Mouse (Mus musculus) B cell, adult 67 days (primary cell): ENCODE measurements around the gene Pom121l2. TPM values are rescaled to one million over a fixed set of nuclear protein-coding genes. Genes with fewer than 3 reads are reported as not detected.

Experiments
- total RNA-seq, 2 experiments: library from RNA; stranded (reverse); gene quantifications; 4 replicates each; pipeline ENCODE4 v1.2.4; 2023

The Pom121l2 gene
- total RNA-seq = not detected

DNA sequence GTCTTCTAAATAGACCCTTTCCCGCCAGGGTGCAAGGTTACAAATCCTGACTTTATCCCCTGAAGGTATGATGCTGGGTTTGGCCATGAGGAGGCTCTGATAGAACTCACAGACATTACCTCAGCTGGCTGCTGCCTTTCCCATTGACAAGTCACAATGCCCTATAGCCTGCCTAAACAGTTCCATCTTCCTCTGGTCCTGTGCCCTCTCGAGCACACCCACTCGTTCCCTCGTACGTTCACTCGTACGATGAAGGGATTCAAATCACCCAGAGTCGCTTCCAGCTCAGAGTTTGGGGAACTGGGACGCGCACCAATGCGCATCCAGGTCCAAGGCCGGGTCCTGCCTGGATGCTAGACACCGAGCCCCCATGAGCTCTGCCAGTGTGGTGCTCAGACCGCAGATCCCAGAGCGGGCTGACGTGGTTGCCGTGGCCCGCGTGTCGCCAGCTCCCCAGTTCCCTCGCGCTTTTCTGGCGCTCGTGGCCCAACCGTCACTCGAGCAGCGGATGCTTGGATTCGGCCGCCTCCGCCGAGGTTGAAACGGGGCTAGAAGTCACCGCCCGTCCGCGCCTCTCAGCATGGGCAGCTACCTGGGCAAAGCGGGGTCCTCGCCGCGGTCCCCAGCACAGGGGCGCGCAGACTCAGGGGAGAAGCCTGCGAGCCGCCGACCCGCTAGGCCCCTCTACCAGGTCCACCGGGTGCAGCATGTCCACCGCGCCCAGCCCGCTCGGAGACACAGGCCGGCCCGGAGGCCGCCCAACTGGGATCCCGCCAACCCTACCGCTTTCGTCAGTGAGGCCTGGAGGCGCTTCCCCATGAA, at the start of gene Pom121l2:
Gene Pom121l2 (plus strand): TSS at position 214 of the 822 bp plus-strand sequence.

DNA sequence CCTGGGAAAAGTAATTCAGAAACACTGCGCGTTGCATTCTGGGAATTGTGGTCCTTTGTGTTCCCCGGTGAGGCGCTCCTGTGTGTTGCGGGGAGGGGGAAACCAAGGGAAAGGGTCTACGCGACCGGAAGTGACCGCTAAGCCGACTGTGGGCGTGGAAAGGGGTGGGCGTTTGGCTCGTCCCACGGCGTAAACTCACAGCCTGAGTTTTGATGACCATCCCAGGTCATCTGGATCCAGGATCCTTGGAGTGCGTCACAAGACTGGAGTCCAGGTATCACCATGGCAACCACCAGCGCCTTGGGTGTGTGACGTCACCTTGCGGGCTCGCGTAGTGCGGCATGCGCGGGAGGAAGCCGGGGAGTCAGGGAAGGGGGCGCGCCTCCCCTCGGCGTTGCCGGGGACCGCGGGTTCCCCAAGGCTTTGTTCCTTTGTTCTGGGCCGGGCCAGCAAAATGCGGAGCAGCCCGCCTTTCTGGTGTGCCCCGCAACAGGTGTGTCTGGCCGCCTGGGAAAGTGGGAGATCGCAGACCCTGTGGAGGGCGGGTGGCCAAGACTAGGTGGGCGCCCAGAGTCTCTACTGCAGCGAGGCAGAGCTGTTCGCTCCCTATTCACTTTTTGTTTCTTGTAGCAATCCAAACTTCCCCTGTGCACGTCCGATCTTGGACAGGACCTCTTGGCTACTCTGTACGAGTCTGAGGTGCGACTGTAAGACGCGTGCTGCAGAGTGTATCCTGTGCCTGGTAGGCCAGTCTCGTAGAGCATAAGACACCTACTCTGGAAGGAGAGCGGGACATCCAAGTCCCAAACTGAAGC, 35.9 kb upstream of the Pom121l2 start, which contains the start of gene Zfp184:
Gene Zfp184 (plus strand): TSS at position 169 of the 815 bp plus-strand sequence.

DNA sequence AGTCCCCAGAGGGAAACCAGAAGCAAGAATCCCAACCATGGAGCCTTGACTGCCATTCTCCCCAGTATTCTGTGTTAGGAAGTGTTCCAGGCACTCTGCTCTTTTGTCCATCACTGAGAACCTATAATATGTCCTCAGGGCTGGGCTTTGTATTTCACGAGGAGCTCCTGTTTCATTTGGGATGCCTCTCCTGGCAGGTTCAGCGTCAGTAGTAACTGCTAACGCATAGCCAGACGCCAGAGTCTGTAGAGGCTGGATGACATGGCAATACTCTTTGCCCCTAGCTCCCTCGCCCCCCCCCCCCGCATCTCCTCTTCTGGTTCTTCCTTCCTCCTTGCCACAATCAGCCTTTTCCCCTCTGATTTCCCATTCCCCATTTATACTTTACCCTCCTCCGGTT, 28.6 kb downstream of the Pom121l2 start, which contains the start of gene Prss16:
Gene Prss16 (minus strand): TSS at position 101 of the 400 bp plus-strand sequence.

DNA sequence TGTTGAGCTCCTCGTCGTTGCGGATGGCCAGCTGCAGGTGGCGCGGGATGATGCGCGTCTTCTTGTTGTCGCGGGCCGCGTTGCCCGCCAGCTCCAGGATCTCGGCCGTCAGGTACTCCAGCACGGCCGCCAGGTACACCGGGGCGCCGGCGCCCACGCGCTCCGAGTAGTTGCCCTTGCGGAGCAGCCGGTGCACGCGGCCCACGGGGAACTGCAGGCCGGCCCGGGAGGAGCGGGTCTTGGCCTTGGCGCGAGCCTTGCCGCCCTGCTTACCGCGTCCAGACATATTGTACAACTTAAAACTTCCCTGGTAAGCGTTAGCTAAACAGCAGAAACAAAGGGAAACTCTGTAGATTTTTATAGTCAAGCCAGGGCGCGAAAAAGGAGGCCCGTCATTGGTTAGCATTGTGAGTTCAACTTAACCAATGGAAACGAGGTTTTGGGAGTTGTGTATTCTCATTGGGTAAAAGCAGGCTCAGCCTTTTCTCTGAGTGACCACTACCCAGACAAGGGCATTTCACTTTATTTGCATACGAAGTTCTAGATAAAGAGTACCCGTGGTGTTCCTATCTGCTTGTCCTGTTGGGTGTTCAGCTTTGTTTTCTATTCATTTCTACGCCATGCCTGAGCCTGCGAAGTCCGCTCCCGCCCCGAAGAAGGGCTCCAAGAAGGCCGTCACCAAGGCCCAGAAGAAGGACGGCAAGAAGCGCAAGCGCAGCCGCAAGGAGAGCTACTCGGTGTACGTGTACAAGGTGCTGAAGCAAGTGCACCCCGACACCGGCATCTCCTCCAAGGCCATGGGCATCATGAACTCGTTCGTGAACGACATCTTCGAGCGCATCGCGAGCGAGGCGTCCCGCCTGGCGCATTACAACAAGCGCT, 54.5 kb downstream of the Pom121l2 start, which contains the start of the genes Hist1h2ah and Hist1h2bk:
Gene Hist1h2ah (minus strand): TSS at position 302 of the 882 bp plus-strand sequence.
Gene Hist1h2bk (plus strand): TSS at position 604 of the 882 bp plus-strand sequence.

Other genes starting within 250 kb of the Pom121l2 start
- 10 to 100 TPM; 18.4 to 18.5 TPM for gene Hist1h4j, start 246.1 kb upstream of the Pom121l2 start, total RNA-seq
- gene Hist1h4k, start 230.7 kb upstream of the Pom121l2 start, total RNA-seq = 100 to 1,000 TPM; 328 to 393 TPM
- 10 to 100 TPM; 44.3 to 63.1 TPM for gene Hist1h2ak, start 227.4 kb upstream of the Pom121l2 start, total RNA-seq
- 100 to 1,000 TPM; 110 to 111 TPM for gene Hist1h2bn, start 227.1 kb upstream of the Pom121l2 start, total RNA-seq
- gene Hist1h1b, start 200.6 kb upstream of the Pom121l2 start, total RNA-seq = 10 to 100 TPM; 75.2 to 83.5 TPM
- 100 to 1,000 TPM; 223 to 298 TPM for gene Hist1h3i, start 197.8 kb upstream of the Pom121l2 start, total RNA-seq
- 10 to 100 TPM; 41.7 to 54.0 TPM for gene Hist1h2an, start 194.0 kb upstream of the Pom121l2 start, total RNA-seq
- gene Hist1h2bp, start 193.7 kb upstream of the Pom121l2 start, total RNA-seq = 10 to 100 TPM; 52.4 to 61.6 TPM
- gene Hist1h2bq, start 171.0 kb upstream of the Pom121l2 start, total RNA-seq = 100 to 1,000 TPM; 251 to 269 TPM
- 100 to 1,000 TPM; 319 to 332 TPM for gene Hist1h2ao, start 170.7 kb upstream of the Pom121l2 start, total RNA-seq
- gene Hist1h4m, start 169.4 kb upstream of the Pom121l2 start, total RNA-seq = 100 to 1,000 TPM; 475 to 486 TPM
- 100 to 1,000 TPM in 1 of 2 experiments, 10 to 100 TPM in 1; 62.8 to 128 TPM for gene Hist1h4n, start 149.0 kb upstream of the Pom121l2 start, total RNA-seq
- gene Hist1h2ap, start 147.7 kb upstream of the Pom121l2 start, total RNA-seq = 10 to 100 TPM; 73.3 to 83.2 TPM
- gene Hist1h2br, start 147.5 kb upstream of the Pom121l2 start, total RNA-seq = 100 to 1,000 TPM; 244 to 262 TPM
- 1 to 10 TPM; 1.5 to 2.3 TPM for gene Zfp184, start 36.1 kb upstream of the Pom121l2 start, total RNA-seq
- under 1 TPM in 1 of 2 experiments, not detected in 1; 0.70 TPM for gene Prss16, start 28.5 kb downstream of the Pom121l2 start, total RNA-seq
- gene Hist1h2ah, start 54.4 kb downstream of the Pom121l2 start, total RNA-seq = 10 to 100 TPM; 49.1 to 92.2 TPM
- 10 to 100 TPM; 50.9 to 62.1 TPM for gene Hist1h2bk, start 54.7 kb downstream of the Pom121l2 start, total RNA-seq
- 100 to 1,000 TPM; 118 to 131 TPM for gene Hist1h4i, start 60.2 kb downstream of the Pom121l2 start, total RNA-seq
- 10 to 100 TPM; 70.3 to 95.1 TPM for gene Hist1h2ag, start 61.8 kb downstream of the Pom121l2 start, total RNA-seq
- 100 to 1,000 TPM in 1 of 2 experiments, 10 to 100 TPM in 1; 96.7 to 143 TPM for gene Hist1h2bj, start 62.0 kb downstream of the Pom121l2 start, total RNA-seq
- gene Vmn1r188, start 103.2 kb downstream of the Pom121l2 start, total RNA-seq = not detected
- gene Vmn1r189, start 124.6 kb downstream of the Pom121l2 start, total RNA-seq = not detected
- not detected for gene Vmn1r191, start 202.8 kb downstream of the Pom121l2 start, total RNA-seq
- not detected for gene Vmn1r192, start 209.9 kb downstream of the Pom121l2 start, total RNA-seq
- not detected for gene Vmn1r193, start 242.0 kb downstream of the Pom121l2 start, total RNA-seq